Mouse (Mus musculus) midbrain, embryonic 10.5 days (tissue): ENCODE data around the gene Ttl. TPM values are rescaled to one million over a fixed set of nuclear protein-coding genes. Genes with fewer than 3 reads are reported as not detected.

ENCODE experiments used
- DNase-seq: peaks from one replicate; pipeline ENCODE4 v3.0.0-alpha.2; 2017; ENCODE audit warnings: low spot score
- H3K27ac ChIP-seq: fragments of 300-500 bp; sonication (generic); replicated peaks from 2 replicates; pipeline ENCODE4 v1.5.1; 2016; ENCODE audit warnings: mild to moderate bottlenecking
- H3K27me3 ChIP-seq: fragments of 300-500 bp; sonication (generic); 2 replicates; pipeline ENCODE4 v1.6.1; 2016; ENCODE audit warnings: low read depth, mild to moderate bottlenecking; ENCODE audit not compliant: poor library complexity, severe bottlenecking
- H3K36me3 ChIP-seq: fragments of 300-500 bp; sonication (generic); 2 replicates; pipeline ENCODE4 v1.6.1; 2016; ENCODE audit warnings: mild to moderate bottlenecking, moderate library complexity
- H3K4me1 ChIP-seq: fragments of 300-500 bp; sonication (generic); 2 replicates; pipeline ENCODE4 v1.6.1; 2016
- H3K4me3 ChIP-seq: fragments of 300-500 bp; sonication (generic); 2 replicates; pipeline ENCODE4 v1.5.1; 2016; ENCODE audit warnings: mild to moderate bottlenecking, moderate library complexity
- H3K9me3 ChIP-seq: fragments of 300-500 bp; sonication (generic); replicated peaks from 2 replicates; pipeline ENCODE4 v1.6.1; 2016; ENCODE audit warnings: mild to moderate bottlenecking
- WGBS: fragments of 180-500 bp; shearing (Covaris S2); methylation state at CpG from one replicate; pipeline ENCODE4 v1.1.7; 2016; 5-methylcytosine and 5-hydroxymethylcytosine counted together
- polyA plus RNA-seq: library from polyadenylated mRNA; unstranded; fragments of >200 nt; fragmentation: Nextera tagmentation; extraction: Ambion mirVana; gene quantifications from 2 replicates; pipeline ENCODE4 v1.2.1, GENCODE M21; 2016

Ttl gene
- polyA plus RNA-seq, 1 experiment from 2014 or later: 13.3 TPM

- H3K4me1 ChIP-seq: no peaks in the 10 kb centered on the region
- H3K4me3 ChIP-seq: no peak overlapping the region
- 95% methylated on average over 12 of the region's 12 CpGs for WGBS
- no peaks in the 10 kb centered on the region for H3K27me3 ChIP-seq
- no peak overlapping the region for H3K27ac ChIP-seq
- H3K36me3 ChIP-seq: peaks cover 58% of the 10 kb centered on the region
- H3K9me3 ChIP-seq: no peaks in the 10 kb centered on the region
- DNase-seq: no peak
These were observed 27.1 kb downstream of the Ttl start for GRCm38 (mm10) chr2:129092810-129093209.

GRCm38 (mm10) chr2:129093926-129094724, 28.4 kb downstream of the Ttl start:
- H3K36me3 ChIP-seq: peaks cover 47% of the 10 kb centered on the region
- no peaks in the 10 kb centered on the region for H3K4me1 ChIP-seq
- H3K9me3 ChIP-seq: no peaks in the 10 kb centered on the region
- WGBS: 89% methylated on average over 18 of the region's 18 CpGs
- DNase-seq: no peak
- no peak overlapping the region for H3K27ac ChIP-seq
- no peaks in the 10 kb centered on the region for H3K27me3 ChIP-seq
- H3K4me3 ChIP-seq: no peak overlapping the region

- Histone ChIP-seq H3K9me3 (no peaks in the 10 kb centered on the region), H3K4me3 (peak within 1 kb of the TSS; percentile 66), H3K36me3 (peaks cover 34% of the 10 kb centered on the region), H3K27ac (peak within 1 kb of the TSS; percentile 84), H3K27me3 (no peaks in the 10 kb centered on the region), H3K4me1 (peaks cover 13% of the 10 kb centered on the region)
- WGBS: under 1% methylated on average over 35 of the region's 35 CpGs
- DNase-seq: peak; percentile 91
These were observed 35.1 kb downstream of the Ttl start, which contains the start of gene Polr1b for GRCm38 (mm10) chr2:129100784-129101310. Polr1b (plus strand) TSS chr2:129100995.

GRCm38 (mm10) chr2:129112924-129113323, 47.2 kb downstream of the Ttl start:
- Histone ChIP-seq H3K27ac (no peak overlapping the region), H3K9me3 (no peaks in the 10 kb centered on the region), H3K36me3 (peaks cover 94% of the 10 kb centered on the region), H3K27me3 (no peaks in the 10 kb centered on the region), H3K4me1 (no peaks in the 10 kb centered on the region), H3K4me3 (no peak overlapping the region)
- 98% methylated on average over 5 of the region's 5 CpGs for WGBS
- DNase-seq: no peak

- Histone ChIP-seq H3K36me3 (peaks cover 97% of the 10 kb centered on the region), H3K27ac (no peak overlapping the region), H3K27me3 (no peaks in the 10 kb centered on the region), H3K4me3 (no peak overlapping the region), H3K4me1 (no peaks in the 10 kb centered on the region), H3K9me3 (no peaks in the 10 kb centered on the region)
- 94% methylated on average over 9 of the region's 9 CpGs for WGBS
- no peak for DNase-seq
These were observed 50.1 kb downstream of the Ttl start for GRCm38 (mm10) chr2:129115706-129116367.

GRCm38 (mm10) chr2:129116368-129116739, 50.6 kb downstream of the Ttl start:
- Histone ChIP-seq H3K9me3 (no peaks in the 10 kb centered on the region), H3K27ac (no peak overlapping the region), H3K4me1 (no peaks in the 10 kb centered on the region), H3K4me3 (no peak overlapping the region), H3K27me3 (no peaks in the 10 kb centered on the region), H3K36me3 (peaks cover 97% of the 10 kb centered on the region)
- DNase-seq: no peak
- WGBS: 97% methylated on average over 1 of the region's 1 CpGs

GRCm38 (mm10) chr2:129118061-129118460, 52.3 kb downstream of the Ttl start:
- 94% methylated on average over 12 of the region's 12 CpGs for WGBS
- H3K9me3 ChIP-seq: no peaks in the 10 kb centered on the region
- H3K4me1 ChIP-seq: no peaks in the 10 kb centered on the region
- no peak for DNase-seq
- no peak overlapping the region for H3K4me3 ChIP-seq
- peaks cover 97% of the 10 kb centered on the region for H3K36me3 ChIP-seq
- H3K27ac ChIP-seq: no peak overlapping the region
- H3K27me3 ChIP-seq: no peaks in the 10 kb centered on the region

- H3K36me3 ChIP-seq: peaks cover 97% of the 10 kb centered on the region
- WGBS: 96% methylated on average over 8 of the region's 8 CpGs
- DNase-seq: no peak
These were observed 56.2 kb downstream of the Ttl start for GRCm38 (mm10) chr2:129121986-129122385.

GRCm38 (mm10) chr2:129129412-129129929, 63.7 kb downstream of the Ttl start, which contains the start of gene Chchd5:
Chchd5 (plus strand) TSS chr2:129129700.
- Histone ChIP-seq H3K9me3 (peaks cover 21% of the 10 kb centered on the region; the same call in 1 of the 2 replicates), H3K27me3 (no peaks in the 10 kb centered on the region), H3K27ac (peak within 1 kb of the TSS; percentile 88), H3K4me1 (peaks cover 21% of the 10 kb centered on the region), H3K36me3 (peaks cover 77% of the 10 kb centered on the region), H3K4me3 (peak within 1 kb of the TSS; percentile 73)
- DNase-seq: peak; percentile 95
- WGBS: under 1% methylated on average over 35 of the region's 35 CpGs

More at GRCm38 (mm10) chr2:129121986-129122385, 56.2 kb downstream of the Ttl start:
- Histone ChIP-seq H3K27me3 (no peaks in the 10 kb centered on the region), H3K27ac (no peak overlapping the region), H3K9me3 (no peaks in the 10 kb centered on the region), H3K4me3 (no peak overlapping the region), H3K4me1 (no peaks in the 10 kb centered on the region)

- Histone ChIP-seq H3K4me1 (peaks cover 21% of the 10 kb centered on the region), H3K27ac (peak overlapping the region; percentile 88), H3K27me3 (no peaks in the 10 kb centered on the region), H3K4me3 (peak overlapping the region; percentile 73), H3K36me3 (peaks cover 71% of the 10 kb centered on the region), H3K9me3 (peaks cover 21% of the 10 kb centered on the region; the same call in 1 of the 2 replicates)
- no peak for DNase-seq
- 40% methylated on average over 18 of the region's 18 CpGs for WGBS
These were observed 64.3 kb downstream of the Ttl start for GRCm38 (mm10) chr2:129129987-129130545.

GRCm38 (mm10) chr2:129130776-129131175, 65.0 kb downstream of the Ttl start:
- H3K9me3 ChIP-seq: peaks cover 21% of the 10 kb centered on the region; the same call in 1 of the 2 replicates
- DNase-seq: no peak
- H3K4me3 ChIP-seq: peak overlapping the region; percentile 73
- peaks cover 64% of the 10 kb centered on the region for H3K36me3 ChIP-seq
- H3K27me3 ChIP-seq: no peaks in the 10 kb centered on the region
- WGBS: 95% methylated on average over 2 of the region's 2 CpGs
- H3K27ac ChIP-seq: peak overlapping the region; percentile 88; the same call in 1 of the 2 replicates
- H3K4me1 ChIP-seq: peaks cover 21% of the 10 kb centered on the region

GRCm38 (mm10) chr2:129132231-129132630, 66.5 kb downstream of the Ttl start:
- H3K27ac ChIP-seq: no peak overlapping the region
- no peak for DNase-seq
- H3K4me1 ChIP-seq: peaks cover 21% of the 10 kb centered on the region
- WGBS: 95% methylated on average over 7 of the region's 7 CpGs
- H3K4me3 ChIP-seq: no peak overlapping the region
- H3K36me3 ChIP-seq: peaks cover 49% of the 10 kb centered on the region
- no peaks in the 10 kb centered on the region for H3K27me3 ChIP-seq
- peaks cover 21% of the 10 kb centered on the region; the same call in 1 of the 2 replicates for H3K9me3 ChIP-seq
